Mouse (Mus musculus) embryonic fibroblast, embryonic 13.5 days (primary cell): Measurements from ENCODE around the gene Dnah9.

Experiments used
- CTCF ChIP-seq: IDR thresholded peaks from 2 replicates; pipeline ENCODE4 v1.5.1; 2011; ENCODE audit warnings: mild to moderate bottlenecking, control low read depth, low read length, moderate library complexity, borderline replicate concordance; ENCODE audit not compliant: insufficient read depth
- POLR2A ChIP-seq: IDR thresholded peaks from 2 replicates; pipeline ENCODE4 v1.6.1; 2011; ENCODE audit warnings: low read depth, mild to moderate bottlenecking, control low read depth, low read length, moderate library complexity

DNA sequence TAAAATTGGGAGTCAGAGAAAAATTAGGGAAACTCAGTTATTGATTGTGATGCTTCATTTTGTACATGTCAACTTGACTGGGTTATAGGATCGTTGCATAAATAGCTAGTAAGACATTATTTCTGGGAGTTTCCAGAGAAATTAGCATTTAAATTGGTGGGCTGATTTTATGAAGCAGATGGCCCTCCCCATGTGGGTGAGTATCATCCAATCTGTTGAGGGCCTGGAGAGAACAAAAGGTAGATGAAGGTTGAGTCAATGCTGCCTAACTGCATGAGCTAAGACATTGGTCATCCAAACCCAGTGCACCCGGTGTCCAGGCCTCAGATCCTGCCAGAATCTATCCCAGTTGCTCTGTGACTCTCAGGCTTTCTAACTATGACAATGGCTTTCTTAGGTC, 19.8 kb upstream of the Dnah9 start:
- no peak for TF ChIP-seq CTCF
- no peak for TF ChIP-seq POLR2A
